Mouse (Mus musculus) lung, postnatal 36 days (tissue): ENCODE measurements around the gene Eln.

Source experiments
- DNase-seq: peaks from one replicate; pipeline ENCODE4 v3.0.0; 2022; ENCODE audit warnings: mixed read lengths

Gene Eln

GRCm38 (mm10) chr5:134742221-134742795 is 4.8 kb downstream of the Eln start:
- DNase-seq = no peak

GRCm38 (mm10) chr5:134740501-134741341 is 6.4 kb downstream of the Eln start:
- peak; percentile 71 for DNase-seq

GRCm38 (mm10) chr5:134739951-134740350 is 7.2 kb downstream of the Eln start:
- DNase-seq = no peak

GRCm38 (mm10) chr5:134734920-134735319 is 12.2 kb downstream of the Eln start:
- DNase-seq = peak; percentile 43

GRCm38 (mm10) chr5:134734072-134734471 is 13.1 kb downstream of the Eln start:
- peak; percentile 72 for DNase-seq

- no peak for DNase-seq
Measured at GRCm38 (mm10) chr5:134733241-134733640, 13.9 kb downstream of the Eln start.

- no peak for DNase-seq
Measured at GRCm38 (mm10) chr5:134729124-134729523, 18.0 kb downstream of the Eln start.

GRCm38 (mm10) chr5:134728535-134728934 is 18.6 kb downstream of the Eln start:
- no peak for DNase-seq

- no peak for DNase-seq
Measured at GRCm38 (mm10) chr5:134727001-134727639, 20.0 kb downstream of the Eln start.

- no peak for DNase-seq
Measured at GRCm38 (mm10) chr5:134725299-134725698, 21.8 kb downstream of the Eln start.

- no peak for DNase-seq
Measured at GRCm38 (mm10) chr5:134720058-134720457, 27.1 kb downstream of the Eln start.

GRCm38 (mm10) chr5:134711076-134711475 is 36.0 kb downstream of the Eln start:
- peak; percentile 24 for DNase-seq

GRCm38 (mm10) chr5:134709275-134709674 is 37.8 kb downstream of the Eln start:
- no peak for DNase-seq

GRCm38 (mm10) chr5:134704157-134704556 is 43.0 kb downstream of the Eln start:
- DNase-seq = peak; percentile 89

- DNase-seq = no peak
Measured at GRCm38 (mm10) chr5:134695539-134695938, 51.6 kb downstream of the Eln start.

- DNase-seq = no peak
Measured at GRCm38 (mm10) chr5:134695082-134695481, 52.0 kb downstream of the Eln start.

GRCm38 (mm10) chr5:134692704-134693103 is 54.4 kb downstream of the Eln start:
- DNase-seq = no peak

- DNase-seq = peak; percentile 100
Measured at GRCm38 (mm10) chr5:134688718-134689284, 58.3 kb downstream of the Eln start.

GRCm38 (mm10) chr5:134688086-134688717 is 58.9 kb downstream of the Eln start, which contains the start of gene Limk1:
Gene Limk1 (minus strand): TSS chr5:134688598.
- DNase-seq = no peak

- no peak for DNase-seq
Measured at GRCm38 (mm10) chr5:134687187-134687586, 59.9 kb downstream of the Eln start.

- no peak for DNase-seq
Measured at GRCm38 (mm10) chr5:134686541-134686940, 60.6 kb downstream of the Eln start.

GRCm38 (mm10) chr5:134684398-134684797 is 62.7 kb downstream of the Eln start:
- no peak for DNase-seq

- DNase-seq = no peak
Measured at GRCm38 (mm10) chr5:134683813-134684212, 63.3 kb downstream of the Eln start.
